Mouse (Mus musculus) olfactory bulb, adult 2 months (tissue): Measurements from ENCODE around the gene Rab29.

ENCODE experiments used
- CTCF ChIP-seq: fragments of 200-500 bp; IDR thresholded peaks from 2 replicates; pipeline ENCODE4 v1.5.1; 2012; ENCODE audit warnings: low read depth, mild to moderate bottlenecking, low read length, moderate library complexity; ENCODE audit not compliant: insufficient read depth
- POLR2A ChIP-seq: fragments of 200-500 bp; IDR thresholded peaks from 2 replicates; pipeline ENCODE4 v1.6.1; 2012; ENCODE audit warnings: mild to moderate bottlenecking, low read depth, low read length, moderate library complexity; ENCODE audit not compliant: insufficient read depth

DNA sequence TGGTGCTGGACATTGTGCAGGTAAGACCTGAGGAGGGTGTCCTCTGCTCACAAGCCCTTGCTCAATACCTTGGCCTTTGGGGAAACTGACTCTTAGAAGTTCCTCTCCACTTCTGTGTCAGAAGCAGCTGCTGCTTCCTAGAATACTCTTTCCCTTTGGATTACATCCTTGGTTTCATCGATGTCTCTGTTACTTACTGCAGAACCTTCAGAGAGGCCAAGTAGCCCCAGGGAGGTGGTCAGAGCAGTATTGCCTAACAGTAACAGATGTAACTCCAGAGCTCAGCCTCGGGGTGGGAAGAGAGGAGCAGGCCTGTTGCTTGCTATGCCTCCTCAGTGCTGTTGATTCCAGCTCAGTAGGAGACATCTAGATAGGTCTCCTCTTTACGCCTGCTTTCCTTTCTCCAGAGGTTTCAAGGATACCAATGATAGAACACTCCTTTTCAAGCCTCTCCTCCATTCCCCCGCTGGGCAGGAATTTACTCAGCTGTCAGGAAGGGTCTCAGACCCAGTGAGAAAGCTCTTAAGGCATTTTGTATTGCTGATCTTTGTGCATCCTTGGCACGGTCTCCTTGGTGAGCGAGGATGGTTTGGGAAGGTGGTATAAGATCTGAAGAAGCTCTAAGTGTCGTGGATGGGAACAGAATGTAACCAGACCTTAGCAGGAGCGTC lies 35.9 kb upstream of the Rab29 start:
- TF ChIP-seq CTCF = no peak
- TF ChIP-seq POLR2A = no peak
